Mouse (Mus musculus) ovary, adult 10 weeks (tissue): Measurements from ENCODE around the gene Katnbl1. TPM values are rescaled to one million over a fixed set of nuclear protein-coding genes. Genes with fewer than 3 reads are reported as not detected.

ENCODE experiments used
- polyA plus RNA-seq: library from polyadenylated mRNA; stranded (reverse); fragments of 350-450 nt; fragmentation: Illumina TruSeq; extraction: RNeasy Lipid Tissue Mini Kit (QIAGEN cat#74804); gene quantifications from one replicate; pipeline ENCODE4 v1.2.3, GENCODE M21; 2014

Gene Katnbl1
- 91.2 TPM for polyA plus RNA-seq

DNA sequence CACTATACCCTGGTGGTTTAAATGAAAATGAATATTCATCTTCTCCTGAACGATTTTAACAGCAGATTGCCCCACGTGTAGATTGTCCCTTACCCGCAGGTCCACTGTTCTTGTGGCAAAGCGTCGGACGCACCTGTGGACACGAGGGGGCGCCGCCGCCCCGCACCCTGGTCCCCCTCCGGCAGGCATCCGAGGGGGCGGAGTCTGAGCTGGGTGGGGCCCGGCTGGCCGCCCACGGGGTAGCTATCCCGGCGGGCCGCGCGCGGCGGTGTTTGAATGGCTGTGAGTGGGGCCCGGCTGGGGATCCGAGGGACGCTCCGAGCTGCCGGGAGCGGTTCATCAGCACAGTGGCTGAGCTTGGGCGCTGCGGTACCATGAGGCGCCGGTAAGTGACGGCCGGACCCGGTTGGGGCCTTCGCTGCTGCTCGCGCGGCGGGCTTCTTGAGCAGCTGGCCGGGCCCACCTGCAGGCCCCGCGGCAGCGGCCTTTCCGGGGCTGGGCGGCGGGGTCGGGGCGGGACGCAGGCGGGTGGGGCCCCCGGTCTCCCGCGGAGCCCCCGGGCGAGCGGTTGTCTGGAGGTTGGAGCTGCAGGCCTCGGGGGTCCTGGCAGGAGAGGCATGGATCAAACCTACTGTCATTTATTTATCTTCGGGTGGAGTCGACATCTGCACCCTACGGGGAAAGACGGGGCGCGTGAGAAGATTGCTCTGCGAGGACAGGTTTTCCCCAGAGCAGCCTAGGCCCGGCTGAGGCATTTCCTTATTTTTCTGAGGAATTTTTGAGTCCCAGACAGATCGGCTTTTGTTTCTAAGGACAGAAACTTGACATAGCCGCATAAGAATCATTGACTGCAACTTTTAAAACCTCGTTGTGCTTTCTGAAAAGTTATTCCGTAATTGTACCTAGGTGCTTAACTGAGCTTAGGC lies at the start of gene Katnbl1:
Gene Katnbl1, plus strand, starts transcription at position 239 of the 926 bp plus-strand sequence.

DNA sequence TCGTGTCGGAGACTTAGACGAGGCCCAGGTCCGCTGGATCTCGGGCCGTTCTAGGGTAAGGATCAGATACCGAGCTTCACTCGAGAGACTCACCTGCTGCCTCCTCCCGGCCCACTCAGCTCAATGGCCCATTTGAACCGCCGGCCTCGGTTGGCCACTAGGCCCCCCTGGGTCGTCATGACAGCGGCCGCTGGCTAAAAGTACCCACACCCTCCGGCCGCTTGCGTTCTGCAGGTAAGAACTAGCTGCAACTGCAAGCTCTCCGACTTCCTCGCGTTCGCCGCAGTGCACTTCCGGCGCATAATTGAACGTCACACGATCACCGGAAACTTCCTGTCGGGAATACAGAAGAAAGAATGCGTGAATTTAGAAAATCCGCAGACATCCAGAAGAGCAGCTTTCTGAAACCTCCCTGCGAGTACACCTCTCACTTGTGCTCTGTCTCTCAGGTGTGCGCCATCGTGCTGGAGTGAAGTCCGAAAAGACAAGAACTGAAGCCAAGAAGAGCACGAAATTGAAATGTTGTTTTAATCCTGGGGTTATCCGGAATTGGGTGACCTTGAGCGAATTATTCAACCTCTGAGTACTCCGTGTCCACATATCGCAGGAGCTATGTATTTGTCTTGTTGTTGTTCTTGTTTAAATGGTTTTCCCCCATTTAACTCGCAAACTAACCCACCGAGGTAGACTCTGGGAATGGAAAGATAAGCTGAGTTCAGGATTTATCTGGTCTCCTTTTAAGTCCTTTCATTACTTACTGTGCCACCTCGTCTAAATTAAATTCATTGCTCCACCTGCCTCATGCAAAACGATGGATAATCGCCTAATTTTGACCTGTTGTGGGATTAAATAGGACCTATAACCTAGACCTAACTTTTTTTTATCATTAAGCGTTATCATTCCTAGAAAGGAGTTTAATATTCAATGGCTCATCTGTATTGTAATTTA lies 11.0 kb upstream of the Katnbl1 start, which contains the start of gene Emc4:
Gene Emc4, minus strand, starts transcription at position 302 of the 948 bp plus-strand sequence.

DNA sequence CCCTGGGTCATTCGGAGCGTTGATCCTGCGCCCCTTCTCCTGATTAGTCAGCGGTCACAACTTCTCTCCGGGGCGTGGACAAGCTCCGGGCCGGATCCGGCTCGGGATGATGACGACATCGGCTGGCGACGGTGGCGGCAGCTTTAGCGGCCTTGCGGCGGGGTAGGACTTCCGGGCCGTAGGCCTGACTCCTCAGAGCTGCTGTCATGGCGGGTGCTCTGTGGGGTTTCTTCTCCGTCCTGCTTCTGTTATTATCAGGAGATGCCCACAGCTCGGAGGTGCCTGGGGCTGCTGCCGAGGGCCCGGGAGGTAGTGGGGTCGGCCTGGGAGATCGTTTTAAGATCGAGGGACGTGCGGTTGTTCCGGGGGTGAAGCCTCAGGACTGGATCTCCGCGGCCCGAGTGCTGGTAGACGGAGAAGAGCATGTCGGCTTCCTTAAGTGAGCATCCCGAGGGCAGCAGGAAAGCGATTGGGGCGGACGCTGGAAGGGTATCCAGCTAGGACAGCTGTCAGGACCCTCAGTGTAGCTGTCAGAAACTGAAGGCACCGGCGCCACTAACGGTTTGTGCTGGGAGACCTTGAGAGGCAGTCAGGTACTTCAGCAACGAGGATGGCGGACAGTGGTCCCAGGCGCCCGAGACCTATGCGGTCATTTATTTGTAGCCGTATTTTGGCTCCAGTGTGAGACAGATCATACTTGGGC lies 76.0 kb downstream of the Katnbl1 start, which contains the start of gene Emc7:
Gene Emc7, plus strand, starts transcription at position 136 of the 703 bp plus-strand sequence.

Other genes with a start within 250 kb of the Katnbl1 start
- not detected for gene Olfr1316, start 244.2 kb upstream of the Katnbl1 start, polyA plus RNA-seq
- gene Olfr1317, start 238.9 kb upstream of the Katnbl1 start, polyA plus RNA-seq, result not detected
- gene Olfr1318, start 225.0 kb upstream of the Katnbl1 start, polyA plus RNA-seq, result not detected
- gene Lpcat4, start 139.7 kb upstream of the Katnbl1 start, polyA plus RNA-seq, result not detected
- gene Nutm1, start 119.9 kb upstream of the Katnbl1 start, polyA plus RNA-seq, result 0.14 TPM
- gene Nop10, start 117.3 kb upstream of the Katnbl1 start, polyA plus RNA-seq, result 33.2 TPM
- 93.0 TPM for gene Slc12a6, start 113.4 kb upstream of the Katnbl1 start, polyA plus RNA-seq
- 2.7 TPM for gene Gm21985, start 112.9 kb upstream of the Katnbl1 start, polyA plus RNA-seq
- 68.4 TPM for gene Emc4, start 11.2 kb upstream of the Katnbl1 start, polyA plus RNA-seq
- 52.8 TPM for gene Emc7, start 75.8 kb downstream of the Katnbl1 start, polyA plus RNA-seq
- gene Chrm5, start 101.6 kb downstream of the Katnbl1 start, polyA plus RNA-seq, result not detected
- gene Aven, start 113.8 kb downstream of the Katnbl1 start, polyA plus RNA-seq, result 9.8 TPM